Mouse (Mus musculus) T-helper 1 cell (primary cell): ENCODE measurements at regions not wholly inside any gene's neighbourhood (a gene's known extent, or its start where the extent isn't known, plus 50 kb on each side); places are given as distances from the start of the nearest gene placed in this dataset.

Experiments
- in situ Hi-C: fragments of 300-600 bp; cut with MboI, MseI; formaldehyde crosslinking; loops from one replicate; pipeline ENCODE4 v1.15.1; 2025; ENCODE audit warnings: high pct_unique_total_duplicates

DNA sequence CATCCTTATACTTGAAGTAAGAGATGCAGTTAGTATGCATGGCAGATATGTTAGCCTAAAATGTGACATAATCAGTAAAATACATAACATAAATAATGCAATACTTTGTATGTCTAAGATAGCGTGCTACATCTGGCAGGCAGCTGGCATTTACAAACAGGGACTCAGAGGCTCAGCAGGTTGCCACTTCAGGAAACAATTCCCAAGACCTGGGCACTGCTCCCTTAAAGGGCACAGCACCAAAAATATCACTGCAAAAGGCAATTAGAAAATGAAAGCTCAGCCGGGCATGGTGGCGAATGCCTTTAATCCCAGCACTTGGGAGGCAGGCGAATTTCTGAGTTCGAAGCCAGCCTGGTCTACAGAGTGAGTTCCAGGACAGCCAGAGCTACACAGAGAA, 544.0 kb downstream of the Zfp704 start:
- in situ Hi-C loops, result no loop called here

DNA sequence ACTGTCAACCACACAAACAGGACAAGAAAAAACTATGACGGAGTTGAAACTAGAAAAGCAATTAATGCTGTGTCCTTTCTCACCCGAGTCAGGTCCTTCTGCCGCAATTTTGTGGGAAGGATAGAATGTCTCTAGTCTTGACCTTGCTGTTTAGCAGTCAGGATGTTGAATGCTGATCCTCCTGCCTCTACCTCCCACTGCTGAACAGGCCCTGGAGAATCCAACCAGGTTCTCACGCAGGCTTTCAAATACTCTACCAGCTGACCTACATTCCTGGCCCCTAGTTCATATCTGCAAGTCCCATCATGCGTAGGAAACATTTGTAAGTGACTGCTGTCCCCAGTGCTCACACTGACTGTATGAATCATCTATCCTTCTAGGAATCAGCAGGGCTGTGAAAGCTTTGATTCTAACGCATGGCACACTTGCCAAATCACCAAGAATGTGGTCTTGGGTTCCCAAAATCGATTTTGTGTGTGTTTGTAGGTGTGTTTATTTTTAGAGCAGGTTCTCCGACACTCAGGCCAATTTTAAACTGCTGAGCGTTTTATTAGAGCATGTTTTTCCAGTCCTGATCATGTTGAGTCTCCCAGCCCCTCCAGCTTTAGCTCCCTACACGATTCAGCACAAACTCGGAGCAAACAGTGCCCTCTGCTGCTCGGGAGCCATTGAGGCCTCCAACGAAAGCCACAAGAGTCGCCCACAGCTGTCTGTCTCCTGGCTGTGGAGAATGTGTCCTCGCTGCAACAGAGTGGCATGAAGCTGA, 545.4 kb downstream of the Zfp704 start:
- in situ Hi-C loops, result no loop called here

DNA sequence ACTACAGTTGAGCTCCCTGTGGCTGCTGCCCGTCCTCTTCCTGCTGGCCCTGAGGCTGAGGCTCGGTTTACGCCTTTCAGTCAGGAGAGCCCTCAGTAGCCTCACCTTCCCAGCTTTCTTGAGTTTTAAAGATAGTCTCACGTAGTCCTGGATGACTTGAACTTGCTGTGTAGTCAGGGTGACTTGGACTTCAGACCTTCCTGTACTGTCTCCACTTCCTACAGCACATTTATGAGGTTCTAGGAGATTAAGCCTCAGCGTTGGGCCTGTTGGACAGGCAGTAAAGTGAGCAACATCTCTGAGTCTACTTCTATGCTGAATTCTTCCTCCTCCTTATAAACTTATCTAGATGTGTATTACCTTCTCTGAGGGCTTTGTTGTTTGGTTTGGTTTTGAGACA, 546.2 kb downstream of the Zfp704 start:
- in situ Hi-C loops, result no loop called here

DNA sequence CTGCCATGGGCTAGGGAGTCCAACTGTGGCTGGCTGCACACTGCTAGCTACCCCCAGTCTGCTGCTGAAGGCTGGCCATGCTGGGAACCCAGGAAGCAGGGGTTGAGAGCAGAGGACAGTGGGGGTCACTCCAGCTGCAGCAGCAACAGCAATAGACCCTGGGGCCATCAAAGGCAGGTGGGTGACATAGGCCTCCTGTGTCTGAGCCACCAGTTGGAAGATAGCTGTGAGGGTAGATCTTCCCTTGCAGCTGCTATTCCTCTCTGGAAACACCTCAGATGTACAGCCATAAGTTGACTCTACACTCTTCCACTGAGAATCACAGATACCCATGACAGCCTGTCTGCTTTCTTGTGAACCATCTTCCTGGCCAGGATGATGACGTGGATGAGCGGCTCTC, 548.5 kb downstream of the Zfp704 start:
- in situ Hi-C loops, result no loop called here

DNA sequence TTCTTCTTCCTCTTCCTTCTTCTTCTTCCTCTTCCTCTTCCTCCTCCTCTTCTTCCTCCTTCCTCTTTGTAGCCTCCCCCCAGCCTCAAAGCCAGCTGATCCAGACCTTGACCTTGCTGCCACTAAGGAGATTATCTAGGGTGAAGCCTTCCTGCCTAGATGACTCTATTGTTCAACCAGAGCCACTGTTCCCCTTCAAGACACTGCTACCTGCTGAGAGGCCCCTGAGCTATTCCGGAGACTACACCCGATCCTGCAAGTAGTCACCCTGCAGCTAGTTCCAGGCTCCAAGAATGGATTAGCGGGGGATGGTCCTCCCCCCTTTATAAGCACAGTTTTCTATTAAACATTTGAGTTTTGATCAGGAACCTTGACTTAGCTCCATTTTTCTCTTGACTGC, 552.2 kb downstream of the Zfp704 start:
- in situ Hi-C loops, result loop anchor here (5.0 kb wide), 1 partner anchor 460 kb away; no protein-coding TSS in a partner anchor

DNA sequence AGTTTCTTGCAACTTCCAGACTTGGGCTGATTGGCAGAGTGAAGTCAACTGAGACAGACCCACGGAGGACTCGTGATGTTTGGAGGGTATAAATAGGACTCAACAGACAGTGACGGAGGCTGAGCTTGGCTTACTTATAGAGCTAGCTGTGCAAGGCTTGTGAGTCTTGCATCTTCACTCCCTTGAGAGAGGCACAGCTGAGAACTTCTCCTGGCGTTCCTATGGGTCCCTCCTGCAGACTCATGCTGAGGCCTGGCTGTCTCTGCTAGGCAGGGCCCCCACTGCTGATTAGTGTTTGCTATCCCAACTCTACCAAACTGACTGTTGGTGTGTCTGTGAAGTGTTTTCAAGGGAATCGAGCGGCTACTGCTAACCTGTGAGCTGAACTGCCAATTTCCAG, 553.0 kb downstream of the Zfp704 start:
- in situ Hi-C loops, result loop anchor here (5.0 kb wide), 1 partner anchor 460 kb away; no protein-coding TSS in a partner anchor

DNA sequence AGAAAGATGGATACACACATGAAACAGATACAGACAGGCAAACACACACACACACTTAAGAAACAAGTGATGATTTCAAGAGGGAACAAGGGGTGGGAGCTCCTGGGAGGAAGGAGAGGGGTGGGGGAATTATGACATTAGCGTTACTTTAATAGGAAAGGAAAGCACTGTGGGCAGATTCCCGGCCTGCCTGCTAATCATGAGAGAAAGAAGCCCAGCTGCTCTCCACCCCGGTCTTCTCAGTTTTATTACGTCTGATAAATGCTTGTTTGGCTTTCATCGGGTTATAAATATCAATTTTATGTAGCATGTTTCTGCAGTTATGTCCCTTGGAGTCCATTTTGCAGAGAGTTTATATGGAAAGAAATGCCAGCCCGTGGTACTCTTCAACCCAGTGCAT, 554.1 kb downstream of the Zfp704 start:
- in situ Hi-C loops, result loop anchor here (5.0 kb wide), 1 partner anchor 458 kb away; no protein-coding TSS in a partner anchor
